In the genomic region with DNA sequence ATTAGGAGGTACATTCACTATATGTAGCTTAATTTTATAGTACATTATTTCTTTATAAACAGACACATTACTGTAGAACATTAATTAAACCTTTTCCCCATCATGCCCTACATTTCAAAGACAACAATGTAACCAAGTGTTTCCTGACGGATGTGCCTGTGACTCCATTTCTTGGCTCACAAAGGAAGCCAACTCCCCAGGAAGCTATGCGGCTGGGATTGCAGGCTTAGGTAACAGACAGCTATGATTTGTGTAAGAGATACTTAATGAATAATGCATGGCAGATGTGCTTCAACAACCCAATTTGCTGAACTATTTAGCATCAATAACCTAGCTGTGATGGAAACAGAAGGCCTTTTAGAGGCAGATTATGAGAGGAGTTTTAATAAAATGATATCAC, we compare ENCODE assay signal across 12 mouse cellular contexts.
DNase-seq lines count a peak whose midpoint lies in the region; ATAC-seq and TF ChIP-seq lines count a peak whose summit lies in the region.
"Had no signal": no experiment of that assay in that cellular context is flagged by ENCODE, and none has a peak within 500 bp of the region (broad histone marks: within the 10 kb centered on the region; RNA-seq: fewer than 3 reads in every experiment).

No protein-coding gene starts in this region.

- ATAC-seq in embryonic facial prominence, embryonic 11.5 days (replicated peaks; ENCODE audit: insufficient number of reproducible peaks, low FRiP score, low TSS enrichment, low read depth) = no peak
- no peak for ATAC-seq in lung, embryonic 14.5 days (ENCODE audit: insufficient read depth)
- no peak for ATAC-seq in liver, embryonic 12.5 days

- 45% methylated on average over 2 of the region's 2 CpGs for WGBS in embryonic facial prominence, embryonic 11.5 days
- 64% methylated on average over 2 of the region's 2 CpGs for WGBS in embryonic facial prominence, embryonic 10.5 days
- 43% methylated on average over 2 of the region's 2 CpGs for WGBS in lung, embryonic 14.5 days
- WGBS in liver, embryonic 12.5 days (ENCODE audit: insufficient replicate concordance) = 72% methylated on average over 2 of the region's 2 CpGs

- H3K27me3 ChIP-seq in embryonic facial prominence, embryonic 11.5 days (ENCODE audit: control insufficient read depth, insufficient read depth, low read length) = no peaks in the 10 kb centered on the region
- H3K27me3 ChIP-seq in embryonic facial prominence, embryonic 10.5 days (replicated peaks; ENCODE audit: low read depth, poor library complexity, severe bottlenecking) = no peaks in the 10 kb centered on the region
- H3K27me3 ChIP-seq in lung, embryonic 14.5 days (ENCODE audit: insufficient read depth, low read length) = no peaks in the 10 kb centered on the region
- no peaks in the 10 kb centered on the region for H3K27me3 ChIP-seq in liver, embryonic 12.5 days (replicated peaks)
- H3K27me3 ChIP-seq: heart, embryonic 15.5 days; limb, embryonic 15.5 days had no signal

- H3K36me3 ChIP-seq in embryonic facial prominence, embryonic 11.5 days (replicated peaks; ENCODE audit: control insufficient read depth, insufficient read depth, low read depth, low read length) = no peaks in the 10 kb centered on the region
- no peaks in the 10 kb centered on the region for H3K36me3 ChIP-seq in embryonic facial prominence, embryonic 10.5 days (replicated peaks)
- H3K36me3 ChIP-seq in lung, embryonic 14.5 days (ENCODE audit: insufficient read depth) = no peaks in the 10 kb centered on the region
- no peaks in the 10 kb centered on the region for H3K36me3 ChIP-seq in liver, embryonic 12.5 days
- H3K36me3 ChIP-seq: heart, embryonic 15.5 days; limb, embryonic 15.5 days had no signal

- H3K4me1 ChIP-seq in embryonic facial prominence, embryonic 11.5 days (ENCODE audit: control insufficient read depth, insufficient read depth, low read length) = no peaks in the 10 kb centered on the region
- no peaks in the 10 kb centered on the region for H3K4me1 ChIP-seq in embryonic facial prominence, embryonic 10.5 days
- H3K4me1 ChIP-seq in lung, embryonic 14.5 days (ENCODE audit: insufficient read depth) = no peaks in the 10 kb centered on the region
- no peaks in the 10 kb centered on the region for H3K4me1 ChIP-seq in liver, embryonic 12.5 days
- H3K4me1 ChIP-seq: heart, embryonic 15.5 days; limb, embryonic 15.5 days had no signal

- no peak overlapping the region for H3K9ac ChIP-seq in embryonic facial prominence, embryonic 11.5 days (replicated peaks; ENCODE audit: low read length)
- H3K9ac ChIP-seq in lung, embryonic 14.5 days = no peak overlapping the region
- H3K9ac ChIP-seq in liver, embryonic 12.5 days = no peak overlapping the region
- H3K9ac ChIP-seq: heart, embryonic 15.5 days; limb, embryonic 15.5 days had no signal

- H3K4me3 ChIP-seq in embryonic facial prominence, embryonic 11.5 days (ENCODE audit: low read depth, low read length) = no peak overlapping the region
- no peak overlapping the region for H3K4me3 ChIP-seq in embryonic facial prominence, embryonic 10.5 days
- H3K4me3 ChIP-seq in lung, embryonic 14.5 days (ENCODE audit: low read depth, low read length) = no peak overlapping the region
- H3K4me3 ChIP-seq in liver, embryonic 12.5 days = no peak overlapping the region
- H3K4me3 ChIP-seq: heart, embryonic 15.5 days; left cerebral cortex, adult 2 months; limb, embryonic 15.5 days had no signal

- H3K9me3 ChIP-seq in embryonic facial prominence, embryonic 11.5 days (replicated peaks; ENCODE audit: control insufficient read depth, low read length) = no peaks in the 10 kb centered on the region
- H3K9me3 ChIP-seq in embryonic facial prominence, embryonic 10.5 days = no peaks in the 10 kb centered on the region
- no peaks in the 10 kb centered on the region for H3K9me3 ChIP-seq in lung, embryonic 14.5 days (ENCODE audit: low read depth, low read length)
- no peaks in the 10 kb centered on the region; the same call in 1 of the 2 replicates for H3K9me3 ChIP-seq in liver, embryonic 12.5 days (replicated peaks)
- H3K9me3 ChIP-seq: heart, embryonic 15.5 days; limb, embryonic 15.5 days had no signal

- H3K4me2 ChIP-seq in embryonic facial prominence, embryonic 11.5 days (ENCODE audit: low read depth, low read length) = no peak overlapping the region
- no peak overlapping the region for H3K4me2 ChIP-seq in lung, embryonic 14.5 days
- no peak overlapping the region for H3K4me2 ChIP-seq in liver, embryonic 12.5 days
- H3K4me2 ChIP-seq: heart, embryonic 15.5 days; limb, embryonic 15.5 days had no signal

- peak; percentile 3 for DNase-seq in embryonic facial prominence, embryonic 11.5 days (ENCODE audit: low spot score)
- DNase-seq in embryonic facial prominence, embryonic 10.5 days (ENCODE audit: low spot score) = no peak
- DNase-seq in lung, embryonic 14.5 days = peak; percentile 52
- no peak for DNase-seq in lung, postnatal 36 days
- peak; percentile 12 for DNase-seq in brain, adult 2 months (ENCODE audit: low read depth, low spot score)
- peak; percentile 32 for DNase-seq in mesoderm, embryonic 11.5 days (ENCODE audit: low read depth, low spot score)
- DNase-seq in spleen, postnatal 36 days (ENCODE audit: low spot score in 2 of 2) = no peak
- DNase-seq: adrenal gland, postnatal 14 days had no signal

- H3K27ac ChIP-seq in embryonic facial prominence, embryonic 11.5 days (replicated peaks; ENCODE audit: low read depth, low read length) = no peak overlapping the region
- no peak overlapping the region for H3K27ac ChIP-seq in embryonic facial prominence, embryonic 10.5 days (replicated peaks)
- H3K27ac ChIP-seq in lung, embryonic 14.5 days (ENCODE audit: low read depth) = no peak overlapping the region
- no peak overlapping the region for H3K27ac ChIP-seq in liver, embryonic 12.5 days
- H3K27ac ChIP-seq: heart, embryonic 15.5 days; left cerebral cortex, adult 2 months; limb, embryonic 15.5 days had no signal

- TF ChIP-seq CTCF in lung, embryonic 14.5 days (IDR thresholded peaks at IDR 0.05; ENCODE audit: low read depth) = no peak

Comparison
In these comparisons a context has a peak if more than half of its experiments do, and no peak if none do; other contexts are left out.
1. DNase-seq: peak in embryonic facial prominence, embryonic 11.5 days (single experiment), lung, embryonic 14.5 days (single experiment), brain, adult 2 months (single experiment) and mesoderm, embryonic 11.5 days (single experiment); none in embryonic facial prominence, embryonic 10.5 days (single experiment), lung, postnatal 36 days (single experiment) and spleen, postnatal 36 days (0 of 2).